Mouse (Mus musculus) cerebellum, adult 8-10 months (tissue): ENCODE data around the gene Zfp827.

Experiments used
- DNase-seq: peaks from one replicate; pipeline ENCODE4 v3.0.0; 2022

Gene Zfp827

DNA sequence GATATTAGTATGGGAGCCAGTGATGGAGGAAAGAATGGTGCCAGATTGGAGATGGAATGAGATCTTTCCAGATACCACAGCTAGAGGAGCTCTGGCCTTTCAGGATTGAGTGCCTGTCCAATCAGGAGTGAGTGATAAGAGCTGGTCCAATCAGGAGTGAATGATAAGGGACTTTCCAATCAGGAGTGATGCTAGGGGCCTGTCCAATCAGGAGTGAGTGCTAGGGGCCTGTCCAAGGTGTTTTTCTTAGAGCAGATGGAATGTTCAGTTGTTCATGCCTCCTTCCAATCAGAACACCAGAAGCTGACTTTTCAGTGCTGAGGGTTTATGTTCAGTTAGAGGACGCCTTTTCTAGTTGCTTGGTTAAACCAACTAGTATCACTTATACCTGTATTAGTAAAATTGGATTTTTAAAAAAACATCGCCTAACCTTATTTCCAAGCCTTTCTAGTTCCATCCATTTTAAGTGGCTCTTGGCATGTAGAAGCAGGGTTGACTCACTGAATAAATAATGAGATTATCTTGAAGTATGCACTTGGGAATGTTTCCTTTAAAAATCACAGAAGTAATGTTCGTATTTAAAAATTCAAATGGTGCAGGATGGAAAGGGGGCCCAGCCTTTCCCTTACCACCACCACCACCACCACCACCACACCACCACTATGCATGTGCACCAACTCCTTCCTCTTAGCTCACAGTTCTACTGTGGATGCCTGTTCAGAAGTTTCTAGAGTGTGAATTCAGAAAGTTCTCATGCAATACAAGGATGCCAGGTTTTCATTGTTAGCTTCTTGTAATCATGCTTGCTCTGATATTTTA, 39.8 kb downstream of the Zfp827 start:
- DNase-seq, result no peak

- DNase-seq, result no peak
Observed at GRCm38 (mm10) chr8:79073311-79073710, 45.1 kb downstream of the Zfp827 start.

DNA sequence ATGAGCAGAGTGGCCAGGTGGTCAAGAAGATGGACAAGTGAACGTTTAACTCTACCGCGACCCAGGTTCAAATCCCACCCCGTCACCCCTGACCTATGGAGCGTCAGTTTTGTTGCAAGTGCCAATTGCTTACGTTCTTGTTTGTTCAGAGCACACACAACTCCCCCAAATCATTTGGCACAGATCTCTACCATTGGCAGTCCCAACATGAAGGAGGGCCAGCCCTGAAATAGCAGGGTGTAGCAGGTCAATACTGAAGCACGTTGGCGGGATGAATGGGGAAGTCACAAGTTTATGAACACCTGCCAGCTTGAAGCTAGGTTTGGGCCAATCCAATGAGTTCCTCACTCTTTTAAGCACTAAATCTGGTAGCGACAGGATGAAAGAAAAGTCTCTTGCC, 46.7 kb downstream of the Zfp827 start:
- DNase-seq, result no peak

DNA sequence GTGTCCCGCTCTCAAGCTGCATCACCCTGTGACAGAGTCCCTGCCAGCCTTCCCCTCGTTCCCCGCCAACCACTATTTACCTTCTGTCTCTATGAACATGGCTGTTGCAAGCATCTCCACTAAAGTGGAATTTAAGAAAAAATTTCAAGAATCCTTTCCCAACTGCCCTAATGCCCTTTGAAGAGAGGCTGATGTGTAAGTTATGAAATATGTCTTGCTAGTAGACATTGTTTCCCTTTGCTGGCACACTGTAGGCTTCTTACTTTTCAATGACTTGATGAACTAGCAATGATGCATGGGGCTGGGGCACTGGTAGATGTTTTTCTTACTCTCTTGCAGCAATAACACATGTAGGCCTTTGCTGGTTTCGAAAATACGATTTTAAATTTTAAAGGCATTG, 49.0 kb downstream of the Zfp827 start:
- DNase-seq, result no peak

DNA sequence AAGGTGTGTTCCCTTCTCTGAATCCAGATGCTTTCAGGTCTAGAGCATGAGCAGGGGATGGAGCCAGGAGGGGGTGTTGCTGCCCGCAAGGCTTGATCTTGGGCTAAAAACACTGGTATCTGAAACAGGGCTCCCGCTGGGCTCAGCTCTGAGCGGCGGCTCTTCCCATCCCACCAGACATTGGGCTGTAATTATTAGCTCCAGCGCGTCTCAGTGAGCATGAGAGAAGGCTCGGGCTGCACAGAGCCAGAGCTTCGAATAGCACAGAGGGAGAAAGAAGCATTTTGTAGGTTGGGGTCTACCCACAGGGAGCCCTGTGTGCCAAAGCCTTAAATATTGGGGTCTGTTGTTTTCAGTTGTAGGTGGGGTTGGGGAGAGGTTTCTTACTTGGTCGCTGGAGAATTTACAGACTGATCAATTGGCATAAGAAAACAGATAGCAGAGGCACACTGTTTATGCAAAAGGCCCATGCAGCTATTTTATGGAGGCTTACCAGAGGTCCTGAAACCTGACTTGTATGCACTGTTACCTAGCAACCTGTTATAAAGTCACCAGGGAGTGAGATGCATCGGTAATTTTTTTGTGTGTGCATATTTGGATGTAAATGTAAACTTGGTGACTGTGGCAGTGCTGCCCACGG, 50.4 kb downstream of the Zfp827 start:
- no peak for DNase-seq

DNA sequence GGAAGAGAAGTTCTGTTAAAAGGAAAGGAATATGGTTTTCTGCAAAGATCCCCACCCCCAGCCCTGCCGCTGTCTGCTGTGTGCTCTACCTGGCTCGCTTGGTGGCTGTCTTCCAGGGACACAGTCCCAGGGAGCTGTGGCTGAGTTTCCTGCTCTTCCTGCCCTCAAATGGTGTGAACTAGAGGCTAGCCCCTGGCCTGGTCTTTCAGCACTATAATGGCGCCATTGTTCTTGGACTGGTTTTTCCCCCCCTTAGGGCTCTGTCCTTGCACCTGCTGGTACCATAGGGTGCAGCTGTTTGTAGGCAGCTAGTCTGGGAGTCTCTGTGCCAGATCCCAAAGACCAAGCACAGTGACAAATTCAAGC, 50.9 kb downstream of the Zfp827 start:
- no peak for DNase-seq

GRCm38 (mm10) chr8:79080096-79080739, 52.0 kb downstream of the Zfp827 start:
- no peak for DNase-seq

DNA sequence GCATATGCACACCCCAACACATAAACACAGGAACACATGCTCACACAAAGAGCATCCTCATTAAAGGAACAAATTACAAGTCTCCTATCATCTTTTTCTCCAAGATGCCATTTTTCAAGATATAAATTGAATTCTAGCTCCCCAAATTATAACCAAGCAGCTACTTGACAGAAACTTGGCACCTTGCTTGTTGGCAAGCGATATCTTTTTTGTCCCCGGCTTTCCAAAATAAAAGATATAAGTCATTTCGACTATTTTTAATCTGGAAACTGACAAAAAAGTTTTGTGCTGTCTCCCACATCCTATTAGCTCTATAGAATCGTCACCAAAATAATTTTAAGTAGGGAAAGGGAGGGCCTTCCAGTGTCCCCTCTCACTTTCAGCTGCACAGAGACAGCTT, 53.1 kb downstream of the Zfp827 start:
- no peak for DNase-seq

DNA sequence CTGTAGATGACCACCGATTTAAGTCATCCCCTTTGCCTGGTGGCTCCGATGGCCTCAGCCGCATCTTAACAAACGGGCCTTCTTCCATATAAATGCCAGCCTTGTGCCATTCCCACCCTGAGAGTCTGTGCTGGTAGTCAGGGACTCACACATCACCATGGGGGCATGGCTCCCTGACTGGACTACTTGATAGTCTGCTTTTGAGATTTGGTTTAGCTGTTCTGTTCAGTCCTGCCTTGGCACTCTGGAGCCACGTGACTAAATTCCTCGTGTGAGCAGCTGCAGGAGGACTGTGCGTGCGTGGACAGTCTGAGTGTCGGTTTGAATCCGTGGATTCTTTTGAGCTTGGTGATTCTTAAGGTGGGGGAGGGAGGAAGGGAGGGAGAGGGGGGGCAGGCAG, 53.7 kb downstream of the Zfp827 start:
- no peak for DNase-seq

GRCm38 (mm10) chr8:79083461-79084358, 55.5 kb downstream of the Zfp827 start:
- no peak for DNase-seq

GRCm38 (mm10) chr8:79084359-79084820, 56.2 kb downstream of the Zfp827 start:
- DNase-seq, result no peak

- DNase-seq, result no peak
Observed at GRCm38 (mm10) chr8:79094422-79094821, 66.2 kb downstream of the Zfp827 start.

DNA sequence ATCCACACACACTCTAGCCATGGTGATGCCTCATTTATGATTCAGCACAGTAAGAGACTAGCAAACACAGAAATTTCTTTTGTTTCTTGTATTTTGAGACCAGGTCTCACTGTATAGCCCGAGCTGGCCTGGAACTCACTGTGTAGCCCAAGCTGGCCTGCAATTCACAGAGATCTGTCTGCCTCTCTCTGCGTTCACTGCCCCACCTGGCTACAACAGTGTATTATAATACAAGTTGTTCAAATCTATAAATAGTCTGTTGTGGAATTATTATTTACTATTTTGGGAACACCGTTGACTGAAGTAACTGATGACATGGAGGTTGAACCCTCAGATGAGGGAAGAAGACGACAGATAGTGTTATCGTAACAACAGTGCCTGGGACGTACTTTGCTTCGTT, 66.9 kb downstream of the Zfp827 start:
- DNase-seq, result no peak

GRCm38 (mm10) chr8:79096970-79097369, 68.7 kb downstream of the Zfp827 start:
- no peak for DNase-seq

- DNase-seq, result no peak
Observed at GRCm38 (mm10) chr8:79102707-79103106, 74.5 kb downstream of the Zfp827 start.

DNA sequence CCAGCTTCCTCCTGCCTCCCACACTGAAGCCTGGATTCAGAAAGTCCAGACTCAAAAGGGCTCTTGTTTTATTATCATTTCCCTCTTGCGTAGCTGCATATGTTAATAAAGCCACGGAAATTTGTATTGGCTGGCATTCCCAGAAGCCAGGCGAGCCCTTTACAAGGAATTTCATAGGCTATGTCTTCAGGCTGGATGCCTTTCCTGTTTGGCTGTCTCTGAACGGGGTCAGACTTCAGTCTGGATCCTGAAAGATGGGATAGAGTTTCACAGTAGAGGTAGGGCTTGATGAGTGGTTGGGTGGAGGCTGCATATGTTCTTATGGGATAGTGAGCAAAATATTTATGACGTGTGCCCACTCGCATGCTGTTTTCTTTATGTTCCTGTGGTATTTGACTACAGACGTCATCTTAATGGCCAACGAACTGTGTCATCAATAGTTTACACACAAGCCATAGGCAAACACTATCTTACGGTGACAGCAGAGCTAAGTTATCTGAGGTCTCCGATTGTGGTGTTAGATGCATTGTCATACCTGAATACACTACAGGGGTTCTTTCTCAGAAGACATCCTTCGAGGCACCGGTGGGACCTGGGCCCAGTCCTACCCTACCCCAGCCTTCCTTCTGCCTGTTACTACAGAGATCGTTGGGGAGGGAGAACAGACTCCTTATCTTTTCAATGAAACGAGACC, 75.1 kb downstream of the Zfp827 start:
- DNase-seq, result no peak

DNA sequence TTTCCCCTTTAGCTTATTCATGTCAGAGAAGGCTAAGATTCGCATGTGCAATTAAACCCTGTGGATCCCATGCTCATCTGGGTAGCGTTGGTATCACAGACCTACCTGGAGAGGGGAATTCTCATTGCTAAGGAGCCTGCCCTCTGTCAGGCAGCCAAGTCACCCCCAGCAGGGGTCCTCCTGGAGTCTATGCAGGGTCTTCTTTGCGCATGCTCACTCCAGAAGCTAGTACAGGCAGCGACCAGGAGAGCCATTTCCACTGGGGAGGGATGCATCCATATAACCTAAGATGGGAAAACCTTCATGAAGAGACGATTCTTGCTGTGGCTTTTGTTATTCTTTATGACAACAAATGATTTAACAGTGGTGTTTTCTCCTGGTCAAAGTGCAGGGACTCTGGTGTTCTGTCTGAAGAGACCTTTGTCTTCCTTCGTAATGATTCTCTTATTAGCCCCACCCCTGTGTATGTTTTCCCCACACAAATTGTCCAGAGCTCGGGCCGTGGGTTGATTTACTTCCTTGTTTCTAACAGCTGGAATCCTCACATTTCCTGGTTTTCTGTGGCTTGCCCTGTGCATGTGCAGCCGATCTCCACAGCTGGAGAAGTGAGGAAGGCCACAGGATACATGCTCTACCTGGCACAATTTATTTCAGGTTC, 75.8 kb downstream of the Zfp827 start:
- DNase-seq, result no peak

DNA sequence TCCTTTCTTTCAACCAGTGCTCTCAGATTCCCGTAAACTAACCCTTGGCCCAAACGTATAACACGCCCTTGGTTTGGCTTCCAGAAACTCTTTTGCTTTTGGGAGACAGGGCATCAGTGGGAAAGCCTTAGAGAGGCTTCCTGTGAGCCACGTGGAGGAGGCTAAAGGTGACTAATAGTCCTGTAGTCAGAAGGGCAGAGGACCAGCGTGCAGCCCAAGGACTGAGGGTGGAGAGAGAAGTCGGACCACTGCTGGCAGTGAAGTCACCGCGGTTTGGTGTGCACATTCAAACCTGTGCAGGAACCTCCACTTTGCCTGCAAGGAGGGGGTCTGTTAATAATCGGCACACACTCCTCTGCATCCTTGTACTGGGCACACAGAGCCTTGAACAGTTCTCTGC, 76.4 kb downstream of the Zfp827 start:
- DNase-seq, result no peak

DNA sequence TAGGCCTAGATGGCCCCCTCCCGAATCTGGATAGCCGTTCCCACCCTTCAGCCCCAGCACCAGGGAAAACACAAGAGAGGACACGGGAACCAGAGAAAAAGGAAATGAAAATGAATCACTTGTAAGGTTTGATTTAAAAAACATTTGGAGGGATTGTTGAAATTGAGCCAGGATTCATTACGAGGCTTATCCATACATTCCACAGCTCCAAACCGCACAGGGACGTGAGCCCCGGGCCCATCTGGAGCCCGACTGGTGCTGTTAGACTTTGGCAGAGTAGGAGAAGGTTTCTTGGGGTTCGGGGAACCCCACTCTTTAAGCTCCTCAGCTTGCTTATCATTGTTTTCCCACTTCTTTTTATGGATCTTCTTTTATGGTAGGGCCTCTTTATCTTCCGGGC, 76.9 kb downstream of the Zfp827 start:
- DNase-seq, result no peak

- DNase-seq, result no peak
Observed at GRCm38 (mm10) chr8:79111461-79111860, 83.2 kb downstream of the Zfp827 start.

DNA sequence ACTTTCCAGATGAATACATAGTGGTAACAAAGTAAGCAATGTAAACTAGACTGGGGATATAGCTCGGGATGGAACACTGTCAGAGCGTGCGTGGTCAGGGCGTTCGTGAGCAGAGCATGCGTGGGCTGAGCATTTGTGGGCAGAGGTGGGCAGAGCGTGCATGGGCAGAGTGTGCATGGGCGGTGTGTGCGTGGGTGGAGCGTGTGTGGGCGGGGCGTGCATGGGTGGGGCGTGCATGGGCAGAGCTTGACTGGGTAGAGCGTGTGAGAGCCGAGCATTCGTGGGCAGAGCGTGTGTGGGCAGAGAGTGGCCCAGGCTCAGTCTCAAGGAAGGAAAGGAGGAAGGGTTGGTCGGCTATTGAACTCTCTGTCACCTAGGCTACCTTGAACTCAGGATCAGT, 84.2 kb downstream of the Zfp827 start:
- no peak for DNase-seq

GRCm38 (mm10) chr8:79113533-79113932, 85.3 kb downstream of the Zfp827 start:
- DNase-seq, result no peak
